Mouse (Mus musculus) heart, postnatal 10 days (tissue): Measurements from ENCODE around the gene Mkln1. TPM values are rescaled to one million over a fixed set of nuclear protein-coding genes. Genes with fewer than 3 reads are reported as not detected.

Experiments used
- DNase-seq, 2 experiments: peaks; one replicate each; pipeline ENCODE4 v3.0.0; 2021
- intact Hi-C: fragments of 180-260 bp; cut with DNase I; formaldehyde crosslinking; loops from one replicate; pipeline ENCODE4 v1.15.1; 2025
- total RNA-seq, 2 experiments: library from RNA; stranded (reverse); gene quantifications; 2 replicates each; pipeline ENCODE4 v1.2.3; 2021

Gene Mkln1
- total RNA-seq, 2 experiments from 2014 or later = 194 to 206 TPM

- intact Hi-C loops = no loop called here
- DNase-seq = no peak
These were observed 1.2 kb upstream of the Mkln1 start for GRCm38 (mm10) chr6:31397308-31397707.

DNA sequence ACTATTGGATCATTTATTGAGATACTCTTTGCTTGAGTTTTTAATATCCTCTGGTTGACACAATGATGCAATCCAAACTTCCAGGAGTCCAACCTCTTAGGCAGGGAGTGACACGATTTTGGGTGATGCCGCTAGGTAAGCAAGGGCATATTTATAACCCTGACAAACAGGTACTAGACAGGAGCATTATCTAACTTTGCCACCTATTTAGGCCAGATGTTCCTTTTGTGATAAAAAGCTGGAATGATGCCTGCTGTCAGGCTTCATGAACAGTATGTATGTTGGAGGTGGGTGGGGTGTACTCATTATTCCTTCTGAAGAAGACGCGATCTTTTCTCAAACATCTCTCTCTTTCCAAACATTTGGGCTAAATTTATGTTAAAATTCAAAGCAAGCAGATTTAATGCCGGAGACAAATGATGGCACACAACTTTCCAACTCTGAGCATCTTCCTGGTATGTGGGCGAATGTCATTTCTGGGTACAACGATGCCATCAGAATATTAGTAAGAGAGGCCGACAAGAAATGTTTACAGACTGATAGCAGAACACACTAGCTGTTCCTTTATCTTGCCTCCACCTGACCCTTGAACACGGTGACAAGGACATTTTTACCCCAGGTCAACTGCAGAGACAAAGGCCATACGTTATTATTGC lies 632 bp upstream of the Mkln1 start:
- peak in 1 of 2 experiments; percentile 23 for DNase-seq

GRCm38 (mm10) chr6:31399206-31399549 lies 643 bp downstream of the Mkln1 start:
- intact Hi-C loops = loop anchor here (2.0 kb wide), 1 partner anchor 182 kb away; no protein-coding TSS in a partner anchor
- no peak for DNase-seq

More for the DNA sequence above, 632 bp upstream of the Mkln1 start:
- intact Hi-C loops = loop anchor here (2.0 kb wide), 1 partner anchor 181 kb away; no protein-coding TSS in a partner anchor

DNA sequence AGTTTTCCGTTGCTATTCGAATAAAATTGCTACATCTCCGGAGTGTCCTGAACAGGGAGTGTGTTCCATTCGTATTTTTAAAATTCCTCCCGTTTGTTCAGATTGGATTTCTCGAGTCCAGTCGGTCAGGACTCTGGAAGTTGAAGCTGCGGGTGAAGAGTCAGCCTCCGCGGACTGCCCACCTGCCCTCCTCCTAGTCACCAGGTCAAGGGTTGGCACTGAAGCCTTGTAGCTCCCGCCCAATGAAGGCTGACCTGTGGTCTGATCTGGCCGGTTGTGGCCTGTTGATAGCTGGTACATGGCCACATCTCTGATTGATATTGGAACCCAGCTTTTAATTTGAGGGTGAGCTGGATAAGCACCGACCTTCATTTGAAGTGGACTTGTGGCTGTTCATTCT lies 1.0 kb downstream of the Mkln1 start:
- peak; percentile 47 to 58 for DNase-seq
- intact Hi-C loops = loop anchor here (2.0 kb wide), 1 partner anchor 183 kb away; no protein-coding TSS in a partner anchor

DNA sequence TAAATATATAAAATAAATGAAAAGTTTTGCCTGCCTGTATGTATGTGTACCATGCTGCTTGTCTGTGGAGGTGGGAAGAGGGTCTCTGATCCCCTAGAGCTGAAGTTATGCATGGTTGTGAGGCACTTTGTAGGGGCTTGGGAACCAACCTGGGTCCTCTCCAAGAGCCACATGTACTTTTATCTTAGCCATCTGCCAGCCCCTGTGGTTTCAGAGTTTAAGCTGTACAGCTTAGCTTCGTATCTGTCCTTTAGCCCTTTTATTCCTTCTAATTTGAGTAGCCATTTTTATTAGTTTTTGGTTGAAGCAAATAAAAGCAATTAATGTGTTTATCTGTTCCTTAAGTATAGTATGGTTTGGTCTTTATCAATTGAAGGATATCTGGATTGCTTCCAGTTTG lies 12.5 kb downstream of the Mkln1 start:
- intact Hi-C loops = no loop called here
- no peak for DNase-seq

DNA sequence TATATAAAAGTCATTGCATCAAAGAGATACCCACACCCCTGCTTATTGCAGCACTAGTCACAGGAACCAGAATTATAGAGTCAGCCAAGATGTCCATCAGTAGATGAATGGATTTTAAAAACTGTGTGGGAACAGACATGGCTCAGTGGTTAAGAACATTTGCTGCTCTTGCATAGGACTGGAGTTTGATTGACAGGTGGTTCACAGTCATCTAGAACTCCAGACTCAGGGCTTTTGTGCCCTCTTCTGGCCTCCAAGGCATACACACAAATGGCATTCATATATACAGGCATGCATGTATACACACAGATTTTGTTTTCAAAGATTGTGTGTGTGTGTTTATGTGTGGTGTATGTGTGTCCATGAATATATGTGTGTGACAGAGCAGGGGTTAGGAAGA lies 14.0 kb downstream of the Mkln1 start:
- intact Hi-C loops = no loop called here

GRCm38 (mm10) chr6:31413556-31413955 lies 15.0 kb downstream of the Mkln1 start:
- peak; percentile 30 to 40 for DNase-seq
- intact Hi-C loops = no loop called here

More for the DNA sequence above, 14.0 kb downstream of the Mkln1 start:
- DNase-seq = no peak

DNA sequence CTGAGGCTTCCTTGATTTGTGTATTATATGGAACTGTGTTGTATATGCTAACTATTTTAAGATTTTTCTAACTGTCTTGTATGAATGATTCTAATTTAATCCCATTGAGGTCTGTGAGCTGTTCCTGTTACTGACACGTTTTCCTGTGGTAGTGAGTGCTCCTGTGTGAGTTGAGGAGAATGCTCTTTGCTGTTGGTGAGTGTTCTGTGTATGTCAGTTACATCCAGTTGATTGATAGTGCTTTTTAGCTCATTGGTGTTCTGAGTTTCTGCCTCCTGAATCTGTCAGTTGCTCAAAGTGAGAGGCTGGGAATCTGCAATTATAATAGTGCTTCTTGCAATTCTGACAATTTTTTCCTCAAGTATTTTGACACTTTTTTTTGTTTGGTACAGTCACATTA lies 15.8 kb downstream of the Mkln1 start:
- DNase-seq = no peak
- intact Hi-C loops = no loop called here

DNA sequence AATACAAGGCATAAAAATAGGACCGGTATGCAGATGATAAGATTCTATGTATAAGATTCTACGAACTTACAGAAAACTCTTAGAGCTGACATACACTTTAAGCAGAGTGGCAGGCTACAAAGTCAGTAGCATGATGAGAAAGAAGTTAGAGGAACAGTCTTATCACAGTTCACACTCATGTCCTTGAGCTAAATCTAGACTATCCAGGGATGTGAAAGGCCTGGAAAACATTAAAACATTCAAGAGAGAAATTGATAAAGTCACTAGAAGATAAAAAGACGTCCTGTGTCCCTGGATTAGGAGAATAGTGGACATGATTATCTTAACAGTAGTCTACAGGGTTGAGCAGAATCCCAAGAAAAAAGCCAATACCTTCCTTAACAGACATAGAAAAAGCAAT lies 26.9 kb downstream of the Mkln1 start:
- intact Hi-C loops = no loop called here
- no peak for DNase-seq

GRCm38 (mm10) chr6:31437264-31437663 lies 38.7 kb downstream of the Mkln1 start:
- DNase-seq = no peak
- intact Hi-C loops = no loop called here

- intact Hi-C loops = no loop called here
- DNase-seq = no peak
These were observed 46.7 kb downstream of the Mkln1 start for GRCm38 (mm10) chr6:31445258-31445657.

DNA sequence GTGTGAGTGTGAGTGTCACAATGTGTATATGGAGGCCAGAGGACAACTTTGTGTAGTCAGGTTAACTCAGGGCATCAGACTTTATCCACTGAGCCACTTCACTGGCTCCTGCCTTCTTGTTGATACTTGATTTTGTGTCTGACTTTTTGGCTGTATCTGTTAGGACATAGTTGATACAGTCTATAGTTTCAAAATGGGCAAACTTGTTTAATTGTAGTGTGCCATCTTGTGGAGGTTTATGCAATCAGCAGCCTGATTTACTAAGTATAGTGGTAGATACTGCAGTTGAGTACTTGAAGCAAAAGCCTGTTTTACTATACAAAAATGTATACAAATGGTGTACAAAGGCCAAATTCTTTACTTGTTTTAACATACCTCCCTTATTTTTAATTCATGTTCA lies 55.2 kb downstream of the Mkln1 start:
- peak; percentile 61 to 68 for DNase-seq
- intact Hi-C loops = loop anchor here (1.0 to 5.0 kb wide), 3 partner anchors 131 to 376 kb away; no protein-coding TSS in a partner anchor

DNA sequence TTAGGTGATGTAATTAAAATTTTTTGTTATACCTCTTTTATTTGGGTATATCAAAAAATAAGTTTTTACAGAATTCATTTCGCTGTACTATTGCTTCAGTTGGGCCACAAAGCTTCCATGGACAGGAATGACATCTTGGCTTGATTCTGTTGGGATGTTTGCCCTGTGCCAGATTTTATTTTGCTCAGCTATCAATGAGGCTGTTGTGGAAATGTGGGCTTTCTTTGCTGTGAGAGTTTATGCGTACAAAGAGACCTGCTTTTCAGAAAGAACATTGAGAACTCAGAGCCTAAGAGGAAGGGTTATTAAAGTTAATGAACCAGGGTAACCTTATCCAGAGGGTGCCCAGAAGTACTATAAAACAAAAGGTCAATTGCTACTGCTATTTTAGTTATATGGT lies 56.8 kb downstream of the Mkln1 start:
- DNase-seq = no peak
- intact Hi-C loops = no loop called here

DNA sequence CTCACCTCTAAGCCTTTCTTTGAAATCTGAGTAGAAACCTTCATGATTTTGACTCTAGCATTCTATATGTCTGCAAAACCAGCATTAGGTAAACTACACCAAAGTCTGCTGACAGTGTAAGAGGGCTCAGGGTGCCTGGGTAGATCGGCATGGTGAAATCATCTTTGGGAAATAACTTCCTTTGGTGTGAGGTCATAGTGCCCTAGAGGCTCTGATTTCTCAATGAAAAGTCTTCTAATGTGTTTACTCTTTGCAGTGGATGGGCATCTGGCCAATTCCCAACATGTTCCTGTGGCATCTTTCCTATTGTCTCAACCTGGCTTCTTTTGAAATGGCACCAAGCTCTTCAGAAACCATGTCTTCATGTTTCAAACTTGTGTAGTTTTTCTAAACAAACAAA lies 58.5 kb downstream of the Mkln1 start:
- DNase-seq = peak in 1 of 2 experiments; percentile 15
- intact Hi-C loops = no loop called here

- intact Hi-C loops = no loop called here
- DNase-seq = no peak
These were observed 70.9 kb downstream of the Mkln1 start for GRCm38 (mm10) chr6:31469431-31469830.

GRCm38 (mm10) chr6:31478221-31478620 lies 79.7 kb downstream of the Mkln1 start:
- intact Hi-C loops = no loop called here
- no peak for DNase-seq

DNA sequence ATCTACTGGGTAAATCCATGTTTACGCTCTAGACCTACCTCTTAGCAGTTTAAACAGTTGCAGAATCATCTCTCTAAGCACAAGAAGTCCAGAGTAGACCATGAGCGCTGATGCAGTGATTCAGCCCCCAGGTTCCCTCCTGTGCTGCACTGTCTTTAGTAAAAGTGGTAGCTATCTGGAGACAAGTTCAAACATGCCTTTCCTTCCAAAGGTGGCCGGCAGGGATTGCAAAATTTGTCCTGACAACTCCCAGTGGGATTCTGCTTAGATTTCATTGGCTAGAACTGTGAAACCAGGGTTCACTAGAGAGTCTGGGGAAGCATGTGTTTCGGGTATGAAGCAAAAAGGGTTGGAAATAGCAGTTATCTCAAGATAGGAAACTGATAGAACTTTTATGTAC lies 81.5 kb downstream of the Mkln1 start:
- DNase-seq = no peak
- intact Hi-C loops = no loop called here

GRCm38 (mm10) chr6:31486601-31487000 lies 88.1 kb downstream of the Mkln1 start:
- DNase-seq = no peak
- intact Hi-C loops = no loop called here

DNA sequence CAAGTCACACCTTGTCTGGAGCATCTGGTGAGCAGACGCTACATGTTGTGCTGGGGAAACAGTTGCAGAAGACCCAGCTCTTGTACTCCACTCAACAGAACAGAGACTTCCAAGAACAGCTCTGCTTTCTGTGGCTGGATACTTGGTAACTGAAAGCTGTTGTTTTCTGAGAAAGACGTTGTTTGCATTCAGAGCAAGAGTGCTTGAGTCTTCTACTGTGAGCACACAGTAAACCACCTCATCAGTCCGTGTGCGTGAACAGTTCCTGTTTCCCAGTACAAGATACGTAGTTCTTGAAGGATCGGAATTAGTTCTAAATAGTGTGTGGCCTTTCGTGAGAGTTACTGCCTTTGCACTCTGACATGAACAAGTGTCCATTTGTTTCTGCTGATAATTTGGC lies 91.4 kb downstream of the Mkln1 start:
- intact Hi-C loops = no loop called here
- no peak for DNase-seq

- no peak for DNase-seq
- intact Hi-C loops = no loop called here
These were observed 96.7 kb downstream of the Mkln1 start for GRCm38 (mm10) chr6:31495122-31495731.

DNA sequence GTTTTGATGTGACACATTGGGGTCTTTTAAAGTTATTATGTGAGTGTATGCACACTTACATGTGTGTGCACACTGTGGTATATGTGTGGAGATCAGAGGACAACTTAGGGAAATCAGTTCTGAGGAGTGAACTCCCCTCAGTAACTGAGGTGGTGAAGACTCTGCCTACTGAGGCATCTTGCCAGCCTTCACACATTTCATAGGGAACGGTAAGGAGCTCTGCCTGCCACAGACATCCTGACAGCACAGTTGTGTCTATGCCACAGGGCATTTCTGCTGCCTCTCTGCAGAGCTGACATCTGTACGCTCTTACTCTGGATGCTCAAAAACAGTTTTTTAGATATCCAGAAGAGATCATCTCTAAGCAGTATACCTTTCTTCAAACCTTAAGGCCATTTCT lies 97.7 kb downstream of the Mkln1 start:
- intact Hi-C loops = no loop called here
- DNase-seq = no peak

GRCm38 (mm10) chr6:31499836-31500235 lies 101.3 kb downstream of the Mkln1 start:
- no peak for DNase-seq
- intact Hi-C loops = no loop called here
